Mouse (Mus musculus): Measurements from ENCODE around the gene 5730480H06Rik. TPM values are rescaled to one million over a fixed set of nuclear protein-coding genes. Genes with fewer than 3 reads are reported as not detected.
A peak's percentile ranks its signal among the peaks of the same experiment; 100 is the strongest.

The 5730480H06Rik gene
- polyA plus RNA-seq, 1 experiment: 4.8 TPM

DNA sequence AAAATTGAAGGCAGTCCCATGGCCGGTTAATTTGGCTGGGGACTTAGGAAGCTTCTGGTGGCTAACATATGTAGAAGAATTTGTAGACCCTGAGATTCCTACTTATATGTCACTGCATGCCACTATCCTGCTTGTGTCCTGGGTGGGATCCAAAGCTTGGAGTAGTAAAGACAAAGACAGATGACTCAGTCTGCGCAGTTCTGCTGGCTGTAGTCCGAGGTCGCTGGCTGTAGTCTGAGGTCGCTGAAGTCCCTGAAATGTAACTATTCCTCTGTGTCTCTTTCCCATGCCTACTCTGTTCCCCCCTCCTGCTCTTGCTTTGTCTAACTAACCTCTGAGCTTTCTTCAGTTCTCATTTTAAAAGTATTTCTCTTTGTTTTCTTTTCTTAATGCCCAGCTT lies 82.6 kb downstream of the 5730480H06Rik start:
- no peaks in the 10 kb centered on the region for H3K79me2 ChIP-seq (ENCODE audit: control insufficient read depth, insufficient read depth)
- H3K4me3 ChIP-seq: no peak overlapping the region
- H3ac ChIP-seq (ENCODE audit: control insufficient read depth, insufficient read length): no peak overlapping the region
- H3K27me3 ChIP-seq (ENCODE audit: control insufficient read depth, insufficient read depth, insufficient read length): no peaks in the 10 kb centered on the region
- TF ChIP-seq E2F4 (IDR thresholded peaks at IDR 0.05; ENCODE audit: insufficient read depth) (no peak), MAX (IDR thresholded peaks at IDR 0.05; ENCODE audit: low read depth) (no peak), MYOD1 (IDR thresholded peaks at IDR 0.05; ENCODE audit: control insufficient read depth in 1 of 3, insufficient read length in 2 of 3, low read depth in 2 of 3) (no peak), POLR2A (IDR thresholded peaks at IDR 0.05; ENCODE audit: insufficient read length, low read depth) (no peak), MYOG (IDR thresholded peaks at IDR 0.05; ENCODE audit: control insufficient read depth in 1 of 3, insufficient read depth in 1 of 3, insufficient read length in 2 of 3, low read depth in 2 of 3) (no peak), TCF12 (IDR thresholded peaks at IDR 0.05; ENCODE audit: insufficient read depth, poor library complexity, severe bottlenecking) (no peak), TCF3 (IDR thresholded peaks at IDR 0.05; ENCODE audit: insufficient read length, low read depth) (no peak), CEBPB (IDR thresholded peaks at IDR 0.05; ENCODE audit: insufficient read depth, poor library complexity, severe bottlenecking) (no peak), USF1 (IDR thresholded peaks at IDR 0.05; ENCODE audit: low read depth) (no peak), SRF (IDR thresholded peaks at IDR 0.05; ENCODE audit: control insufficient read depth, insufficient read length, low read depth) (no peak), POLR2AphosphoS2 (IDR thresholded peaks at IDR 0.05; ENCODE audit: insufficient read length, low read depth) (no peak)
- H3K4me2 ChIP-seq (ENCODE audit: low read depth): no peak overlapping the region
- no peaks in the 10 kb centered on the region for H3K36me3 ChIP-seq (ENCODE audit: control insufficient read depth, insufficient read depth)

DNA sequence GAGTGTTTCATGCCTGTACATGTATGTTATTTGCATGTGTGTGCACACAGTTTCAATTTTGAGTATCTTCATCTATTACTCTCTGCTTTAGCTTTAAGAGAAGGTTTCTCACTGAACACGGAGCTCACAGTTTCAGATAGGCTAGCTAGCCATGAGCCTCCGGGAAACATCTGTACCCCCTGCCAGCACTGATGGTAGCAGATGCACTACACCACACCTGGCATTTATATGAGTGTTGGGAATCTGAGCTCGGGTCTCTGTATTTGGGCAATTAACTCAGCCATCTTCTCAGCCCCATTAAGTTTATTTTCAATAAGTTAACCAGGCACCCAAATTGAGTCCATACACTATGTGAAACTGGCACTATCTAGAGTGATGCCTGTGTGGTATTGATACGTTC lies 83.7 kb downstream of the 5730480H06Rik start:
- H3K27me3 ChIP-seq (ENCODE audit: control insufficient read depth, insufficient read depth, insufficient read length): no peaks in the 10 kb centered on the region
- no peaks in the 10 kb centered on the region for H3K36me3 ChIP-seq (ENCODE audit: control insufficient read depth, insufficient read depth)
- H3ac ChIP-seq (ENCODE audit: control insufficient read depth, insufficient read length): no peak overlapping the region
- no peak overlapping the region for H3K4me3 ChIP-seq
- no peak for TF ChIP-seq MYOG (IDR thresholded peaks at IDR 0.05; ENCODE audit: control insufficient read depth in 1 of 3, insufficient read depth in 1 of 3, insufficient read length in 2 of 3, low read depth in 2 of 3)
- TF ChIP-seq E2F4 (IDR thresholded peaks at IDR 0.05; ENCODE audit: insufficient read depth): no peak
- no peak for TF ChIP-seq CEBPB (IDR thresholded peaks at IDR 0.05; ENCODE audit: insufficient read depth, poor library complexity, severe bottlenecking)
- no peak for TF ChIP-seq MAX (IDR thresholded peaks at IDR 0.05; ENCODE audit: low read depth)
- no peak for TF ChIP-seq POLR2A (IDR thresholded peaks at IDR 0.05; ENCODE audit: insufficient read length, low read depth)
- no peak for TF ChIP-seq TCF3 (IDR thresholded peaks at IDR 0.05; ENCODE audit: insufficient read length, low read depth)
- no peak for TF ChIP-seq REST (IDR thresholded peaks at IDR 0.05; ENCODE audit: insufficient read depth, insufficient read length)
- no peak for TF ChIP-seq SRF (IDR thresholded peaks at IDR 0.05; ENCODE audit: control insufficient read depth, insufficient read length, low read depth)
- no peak for TF ChIP-seq POLR2AphosphoS2 (IDR thresholded peaks at IDR 0.05; ENCODE audit: insufficient read length, low read depth)
- TF ChIP-seq USF1 (IDR thresholded peaks at IDR 0.05; ENCODE audit: low read depth): no peak
- TF ChIP-seq MYOD1 (IDR thresholded peaks at IDR 0.05; ENCODE audit: control insufficient read depth in 1 of 3, insufficient read length in 2 of 3, low read depth in 2 of 3): no peak
- no peak for TF ChIP-seq TCF12 (IDR thresholded peaks at IDR 0.05; ENCODE audit: insufficient read depth, poor library complexity, severe bottlenecking)
- H3K4me2 ChIP-seq (ENCODE audit: low read depth): no peak overlapping the region
- no peaks in the 10 kb centered on the region for H3K79me2 ChIP-seq (ENCODE audit: control insufficient read depth, insufficient read depth)

- no peaks in the 10 kb centered on the region for H3K79me2 ChIP-seq (ENCODE audit: control insufficient read depth, insufficient read depth)
- no peaks in the 10 kb centered on the region for H3K27me3 ChIP-seq (ENCODE audit: control insufficient read depth, insufficient read depth, insufficient read length)
- TF ChIP-seq MYOD1 (IDR thresholded peaks at IDR 0.05; ENCODE audit: control insufficient read depth in 1 of 3, insufficient read length in 2 of 3, low read depth in 2 of 3) (no peak), POLR2AphosphoS2 (IDR thresholded peaks at IDR 0.05; ENCODE audit: insufficient read length, low read depth) (no peak), USF1 (IDR thresholded peaks at IDR 0.05; ENCODE audit: low read depth) (no peak), TCF3 (IDR thresholded peaks at IDR 0.05; ENCODE audit: insufficient read length, low read depth) (no peak), MAX (IDR thresholded peaks at IDR 0.05; ENCODE audit: low read depth) (no peak), SRF (IDR thresholded peaks at IDR 0.05; ENCODE audit: control insufficient read depth, insufficient read length, low read depth) (no peak), TCF12 (IDR thresholded peaks at IDR 0.05; ENCODE audit: insufficient read depth, poor library complexity, severe bottlenecking) (no peak), POLR2A (IDR thresholded peaks at IDR 0.05; ENCODE audit: insufficient read length, low read depth) (no peak), MYOG (IDR thresholded peaks at IDR 0.05; ENCODE audit: control insufficient read depth in 1 of 3, insufficient read depth in 1 of 3, insufficient read length in 2 of 3, low read depth in 2 of 3) (no peak), E2F4 (IDR thresholded peaks at IDR 0.05; ENCODE audit: insufficient read depth) (no peak), REST (IDR thresholded peaks at IDR 0.05; ENCODE audit: insufficient read depth, insufficient read length) (no peak), CEBPB (IDR thresholded peaks at IDR 0.05; ENCODE audit: insufficient read depth, poor library complexity, severe bottlenecking) (no peak)
- no peak overlapping the region for H3K4me2 ChIP-seq (ENCODE audit: low read depth)
- no peak overlapping the region for H3K4me3 ChIP-seq
- H3K36me3 ChIP-seq (ENCODE audit: control insufficient read depth, insufficient read depth): no peaks in the 10 kb centered on the region
- no peak overlapping the region for H3ac ChIP-seq (ENCODE audit: control insufficient read depth, insufficient read length)
Observed at GRCm38 (mm10) chr5:48412261-48412660, 84.5 kb downstream of the 5730480H06Rik start.

DNA sequence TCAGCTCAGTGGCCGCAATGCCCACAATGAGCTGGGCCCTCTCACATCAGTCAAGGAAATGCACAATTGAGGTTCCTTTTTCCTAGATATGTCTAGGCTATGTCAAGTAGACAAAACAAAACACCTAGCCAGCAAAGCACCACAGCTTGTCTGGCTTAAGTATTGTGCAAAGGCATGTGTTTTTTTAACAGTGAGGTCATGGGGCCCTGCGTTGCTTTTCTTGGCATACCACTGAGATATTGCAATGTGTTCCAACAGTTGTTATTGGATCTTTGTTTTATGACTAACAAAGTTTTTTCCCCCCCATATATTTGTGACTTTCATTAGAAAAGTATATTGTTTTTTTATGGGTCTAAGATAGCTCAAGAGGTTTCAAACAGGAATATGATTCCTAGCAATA lies 92.0 kb downstream of the 5730480H06Rik start:
- no peak overlapping the region for H3K4me3 ChIP-seq
- H3K36me3 ChIP-seq (ENCODE audit: control insufficient read depth, insufficient read depth): no peaks in the 10 kb centered on the region
- no peaks in the 10 kb centered on the region for H3K27me3 ChIP-seq (ENCODE audit: control insufficient read depth, insufficient read depth, insufficient read length)
- H3K4me2 ChIP-seq (ENCODE audit: low read depth): no peak overlapping the region
- H3ac ChIP-seq (ENCODE audit: control insufficient read depth, insufficient read length): no peak overlapping the region
- no peak for TF ChIP-seq MYOD1 (IDR thresholded peaks at IDR 0.05; ENCODE audit: control insufficient read depth in 1 of 3, insufficient read length in 2 of 3, low read depth in 2 of 3)
- TF ChIP-seq TCF3 (IDR thresholded peaks at IDR 0.05; ENCODE audit: insufficient read length, low read depth): no peak
- no peak for TF ChIP-seq POLR2A (IDR thresholded peaks at IDR 0.05; ENCODE audit: insufficient read length, low read depth)
- TF ChIP-seq SRF (IDR thresholded peaks at IDR 0.05; ENCODE audit: control insufficient read depth, insufficient read length, low read depth): no peak
- TF ChIP-seq CEBPB (IDR thresholded peaks at IDR 0.05; ENCODE audit: insufficient read depth, poor library complexity, severe bottlenecking): 0 out of 2 replicates have a peak, but pooled peaks have one; percentile 59
- TF ChIP-seq TCF12 (IDR thresholded peaks at IDR 0.05; ENCODE audit: insufficient read depth, poor library complexity, severe bottlenecking): no peak
- no peaks in the 10 kb centered on the region for H3K79me2 ChIP-seq (ENCODE audit: control insufficient read depth, insufficient read depth)

All from myocyte (in vitro differentiated cells).